Mouse (Mus musculus) embryonic facial prominence, embryonic 12.5 days (tissue): ENCODE results near the gene Cox14. TPM values are rescaled to one million over a fixed set of nuclear protein-coding genes. Genes with fewer than 3 reads are reported as not detected.
"Not testable (repeated sequence)": the region's sequence is repeated elsewhere in the genome, so short reads cannot be mapped to it uniquely, and the experiment has no call there.

Source experiments
- ATAC-seq: fragments of 200-750 bp; cut with Nextera tagmentation; 2 replicates; pipeline ENCODE4 v1.8.0; 2017; ENCODE audit not compliant: insufficient number of reproducible peaks, insufficient read depth, low FRiP score, low TSS enrichment
- H3K27ac ChIP-seq: fragments of 300-500 bp; sonication (generic); 2 replicates; pipeline ENCODE4 v1.5.1; 2016; ENCODE audit warnings: mild to moderate bottlenecking
- H3K27me3 ChIP-seq: fragments of 300-500 bp; sonication (generic); 2 replicates; pipeline ENCODE4 v1.6.1; 2016; ENCODE audit warnings: mild to moderate bottlenecking, moderate library complexity
- H3K36me3 ChIP-seq: fragments of 300-500 bp; sonication (generic); 2 replicates; pipeline ENCODE4 v1.6.1; 2016; ENCODE audit warnings: mild to moderate bottlenecking
- H3K4me1 ChIP-seq: fragments of 300-500 bp; sonication (generic); 2 replicates; pipeline ENCODE4 v1.6.1; 2016
- H3K4me2 ChIP-seq: fragments of 300-500 bp; sonication (generic); replicated peaks from 2 replicates; pipeline ENCODE4 v1.6.1; 2016; ENCODE audit warnings: mild to moderate bottlenecking, moderate library complexity
- H3K4me3 ChIP-seq: fragments of 300-500 bp; sonication (generic); 2 replicates; pipeline ENCODE4 v1.5.1; 2016; ENCODE audit warnings: mild to moderate bottlenecking
- H3K9ac ChIP-seq: fragments of 300-500 bp; sonication (generic); 2 replicates; pipeline ENCODE4 v1.6.1; 2016; ENCODE audit warnings: mild to moderate bottlenecking, moderate library complexity
- H3K9me3 ChIP-seq: fragments of 300-500 bp; sonication (generic); 2 replicates; pipeline ENCODE4 v1.6.1; 2016; ENCODE audit warnings: mild to moderate bottlenecking, moderate library complexity
- WGBS: fragments of 180-500 bp; shearing (Covaris S2); methylation state at CpG from one replicate; pipeline ENCODE4 v1.1.7; 2016; 5-methylcytosine and 5-hydroxymethylcytosine counted together
- polyA plus RNA-seq: library from polyadenylated mRNA; unstranded; fragments of >200 nt; fragmentation: Nextera tagmentation; extraction: Ambion mirVana; gene quantifications from 2 replicates; pipeline ENCODE4 v1.2.1, GENCODE M21; 2016

Cox14 gene
- polyA plus RNA-seq, 1 experiment from 2014 or later, result 148 TPM

- Histone ChIP-seq H3K27me3 (0 out of 2 replicates have a peak, but pooled peaks cover 5% of the 10 kb centered on the region), H3K9ac (no peak overlapping the region), H3K4me1 (peaks cover 20% of the 10 kb centered on the region), H3K36me3 (peaks cover 16% of the 10 kb centered on the region), H3K4me2 (no peak overlapping the region), H3K27ac (no peak overlapping the region), H3K9me3 (no peaks in the 10 kb centered on the region), H3K4me3 (no peak overlapping the region)
- ATAC-seq, result no peak
- 82% methylated on average over 10 of the region's 10 CpGs for WGBS
These were observed 25.7 kb upstream of the Cox14 start for GRCm38 (mm10) chr15:99699715-99700114.

GRCm38 (mm10) chr15:99700219-99701106, 25.0 kb upstream of the Cox14 start:
- Histone ChIP-seq H3K9me3 (no peaks in the 10 kb centered on the region), H3K36me3 (peaks cover 20% of the 10 kb centered on the region), H3K4me3 (no peak overlapping the region), H3K4me2 (no peak overlapping the region), H3K27me3 (0 out of 2 replicates have a peak, but pooled peaks cover 5% of the 10 kb centered on the region), H3K9ac (no peak overlapping the region), H3K4me1 (peaks cover 24% of the 10 kb centered on the region), H3K27ac (no peak overlapping the region)
- ATAC-seq, result no peak
- WGBS, result 87% methylated on average over 18 of the region's 18 CpGs

- 45% methylated on average over 16 of the region's 16 CpGs for WGBS
- peak overlapping the region; percentile 84 for H3K4me2 ChIP-seq
- peak overlapping the region; percentile 94; the same call in 1 of the 2 replicates for H3K27ac ChIP-seq
- H3K27me3 ChIP-seq, ATAC-seq, H3K9me3 ChIP-seq: not testable (repeated sequence)
- H3K4me1 ChIP-seq, result peaks cover 24% of the 10 kb centered on the region
- H3K36me3 ChIP-seq, result peaks cover 28% of the 10 kb centered on the region
- H3K9ac ChIP-seq, result peak overlapping the region; percentile 86; the same call in 1 of the 2 replicates
- peak overlapping the region; percentile 77 for H3K4me3 ChIP-seq
These were observed 23.8 kb upstream of the Cox14 start for GRCm38 (mm10) chr15:99701640-99701998.

- Histone ChIP-seq H3K36me3 (peaks cover 33% of the 10 kb centered on the region), H3K4me2 (peak within 1 kb of the TSS; percentile 84), H3K27me3 (no peaks in the 10 kb centered on the region), H3K27ac (peak within 1 kb of the TSS; percentile 94), H3K4me1 (peaks cover 24% of the 10 kb centered on the region), H3K9ac (peak within 1 kb of the TSS; percentile 86), H3K9me3 (no peaks in the 10 kb centered on the region), H3K4me3 (peak within 1 kb of the TSS; percentile 77)
- peak; percentile 95 for ATAC-seq
- WGBS, result under 1% methylated on average over 70 of the region's 71 CpGs
These were observed 23.2 kb upstream of the Cox14 start, which contains the start of gene Smarcd1 for GRCm38 (mm10) chr15:99701999-99702900. Gene Smarcd1 (plus strand): TSS chr15:99702129.

- no peaks in the 10 kb centered on the region for H3K9me3 ChIP-seq
- peaks cover 24% of the 10 kb centered on the region for H3K4me1 ChIP-seq
- peak overlapping the region; percentile 94 for H3K27ac ChIP-seq
- ATAC-seq, result no peak
- 51% methylated on average over 9 of the region's 9 CpGs for WGBS
- H3K27me3 ChIP-seq, result no peaks in the 10 kb centered on the region
- H3K9ac ChIP-seq, result peak overlapping the region; percentile 86
- H3K4me3 ChIP-seq, result peak overlapping the region; percentile 77
- peaks cover 41% of the 10 kb centered on the region for H3K36me3 ChIP-seq
- H3K4me2 ChIP-seq, result peak overlapping the region; percentile 84
These were observed 22.3 kb upstream of the Cox14 start for GRCm38 (mm10) chr15:99703104-99703503.

GRCm38 (mm10) chr15:99703676-99704040, 21.8 kb upstream of the Cox14 start:
- peak overlapping the region; percentile 84 for H3K4me2 ChIP-seq
- peak overlapping the region; percentile 77 for H3K4me3 ChIP-seq
- peak overlapping the region; percentile 46; the same call in 1 of the 2 replicates for H3K27ac ChIP-seq
- peaks cover 46% of the 10 kb centered on the region for H3K36me3 ChIP-seq
- H3K9ac ChIP-seq, result peak overlapping the region; percentile 86
- no peak for ATAC-seq
- H3K27me3 ChIP-seq, result no peaks in the 10 kb centered on the region
- peaks cover 24% of the 10 kb centered on the region for H3K4me1 ChIP-seq
- WGBS, result 48% methylated on average over 5 of the region's 5 CpGs
- no peaks in the 10 kb centered on the region for H3K9me3 ChIP-seq

GRCm38 (mm10) chr15:99704041-99704681, 21.3 kb upstream of the Cox14 start:
- Histone ChIP-seq H3K27me3 (no peaks in the 10 kb centered on the region), H3K4me3 (peak overlapping the region; percentile 77; the same call in 1 of the 2 replicates), H3K9ac (peak overlapping the region; percentile 86), H3K4me1 (peaks cover 24% of the 10 kb centered on the region), H3K4me2 (peak overlapping the region; percentile 84), H3K27ac (peak overlapping the region; percentile 46; the same call in 1 of the 2 replicates), H3K36me3 (peaks cover 51% of the 10 kb centered on the region), H3K9me3 (no peaks in the 10 kb centered on the region)
- WGBS, result 16% methylated on average over 23 of the region's 23 CpGs
- ATAC-seq, result no peak

- ATAC-seq, result no peak
- Histone ChIP-seq H3K36me3 (peaks cover 59% of the 10 kb centered on the region), H3K4me2 (peak overlapping the region; percentile 84; the same call in 1 of the 2 replicates), H3K4me3 (no peak overlapping the region), H3K9ac (no peak overlapping the region), H3K27ac (peak overlapping the region; percentile 24; the same call in 1 of the 2 replicates), H3K4me1 (peaks cover 24% of the 10 kb centered on the region), H3K9me3 (no peaks in the 10 kb centered on the region), H3K27me3 (no peaks in the 10 kb centered on the region)
- WGBS, result 54% methylated on average over 7 of the region's 7 CpGs
These were observed 20.5 kb upstream of the Cox14 start for GRCm38 (mm10) chr15:99704881-99705280.

GRCm38 (mm10) chr15:99705440-99706048, 19.9 kb upstream of the Cox14 start, which contains the start of gene Gm17349:
Gene Gm17349 (minus strand): TSS chr15:99705490.
- Histone ChIP-seq H3K36me3 (peaks cover 65% of the 10 kb centered on the region), H3K9me3 (no peaks in the 10 kb centered on the region), H3K4me1 (peaks cover 24% of the 10 kb centered on the region), H3K9ac (peak within 1 kb of the TSS; percentile 86), H3K4me3 (peak within 1 kb of the TSS; percentile 77; the same call in 1 of the 2 replicates), H3K4me2 (peak within 1 kb of the TSS; percentile 84), H3K27ac (peak within 1 kb of the TSS; percentile 46; the same call in 1 of the 2 replicates), H3K27me3 (no peaks in the 10 kb centered on the region)
- ATAC-seq, result no peak
- WGBS, result 59% methylated on average over 11 of the region's 11 CpGs

- WGBS, result 94% methylated on average over 13 of the region's 13 CpGs
- Histone ChIP-seq H3K27me3 (no peaks in the 10 kb centered on the region), H3K9ac (no peak overlapping the region), H3K27ac (no peak overlapping the region), H3K4me3 (no peak overlapping the region), H3K36me3 (peaks cover 91% of the 10 kb centered on the region), H3K4me2 (no peak overlapping the region), H3K9me3 (no peaks in the 10 kb centered on the region), H3K4me1 (peaks cover 19% of the 10 kb centered on the region)
- ATAC-seq, result no peak
These were observed 17.2 kb upstream of the Cox14 start for GRCm38 (mm10) chr15:99708176-99708575.
